Mouse (Mus musculus) layer of hippocampus, postnatal 10 days (tissue): Measurements from ENCODE around the gene Fbxl13. TPM values are rescaled to one million over a fixed set of nuclear protein-coding genes. Genes with fewer than 3 reads are reported as not detected.

Source experiments
- DNase-seq, 2 experiments: peaks; one replicate each; pipeline ENCODE4 v3.0.0; 2021; ENCODE audit warnings: low spot score in 2 of 2
- total RNA-seq, 2 experiments: library from RNA; stranded (reverse); gene quantifications; 2 replicates each; pipeline ENCODE4 v1.2.3; 2021

The Fbxl13 gene
- total RNA-seq, 2 experiments from 2014 or later: 0.36 to 0.78 TPM

- DNase-seq: no peak
Measured at GRCm38 (mm10) chr5:21526835-21527485, 118.5 kb downstream of the Fbxl13 start.

GRCm38 (mm10) chr5:21519166-21519565 lies 126.3 kb downstream of the Fbxl13 start:
- no peak for DNase-seq

- DNase-seq: no peak
Measured at GRCm38 (mm10) chr5:21518207-21518606, 127.2 kb downstream of the Fbxl13 start.

GRCm38 (mm10) chr5:21517562-21517961 lies 127.9 kb downstream of the Fbxl13 start:
- no peak for DNase-seq

GRCm38 (mm10) chr5:21513363-21513762 lies 132.1 kb downstream of the Fbxl13 start:
- DNase-seq: no peak

- DNase-seq: no peak
Measured at GRCm38 (mm10) chr5:21509801-21510200, 135.6 kb downstream of the Fbxl13 start.

GRCm38 (mm10) chr5:21506887-21507286 lies 138.5 kb downstream of the Fbxl13 start:
- no peak for DNase-seq

GRCm38 (mm10) chr5:21505159-21505558 lies 140.3 kb downstream of the Fbxl13 start:
- no peak for DNase-seq

GRCm38 (mm10) chr5:21502936-21503610 lies 142.4 kb downstream of the Fbxl13 start:
- DNase-seq: peak in 1 of 2 experiments; percentile 21

- DNase-seq: no peak
Measured at GRCm38 (mm10) chr5:21500941-21501340, 144.5 kb downstream of the Fbxl13 start.

GRCm38 (mm10) chr5:21500133-21500532 lies 145.3 kb downstream of the Fbxl13 start:
- no peak for DNase-seq

- no peak for DNase-seq
Measured at GRCm38 (mm10) chr5:21498925-21499324, 146.5 kb downstream of the Fbxl13 start.

- no peak for DNase-seq
Measured at GRCm38 (mm10) chr5:21498490-21498889, 146.9 kb downstream of the Fbxl13 start.

GRCm38 (mm10) chr5:21496881-21497280 lies 148.6 kb downstream of the Fbxl13 start:
- no peak for DNase-seq

- DNase-seq: no peak
Measured at GRCm38 (mm10) chr5:21496321-21496720, 149.1 kb downstream of the Fbxl13 start.

GRCm38 (mm10) chr5:21494781-21495180 lies 150.7 kb downstream of the Fbxl13 start:
- no peak for DNase-seq

- DNase-seq: no peak
Measured at GRCm38 (mm10) chr5:21493294-21493999, 152.0 kb downstream of the Fbxl13 start.

- DNase-seq: no peak
Measured at GRCm38 (mm10) chr5:21492213-21492612, 153.2 kb downstream of the Fbxl13 start.

GRCm38 (mm10) chr5:21491469-21491868 lies 154.0 kb downstream of the Fbxl13 start:
- DNase-seq: no peak

- DNase-seq: no peak
Measured at GRCm38 (mm10) chr5:21489135-21489534, 156.3 kb downstream of the Fbxl13 start.

GRCm38 (mm10) chr5:21488506-21488905 lies 156.9 kb downstream of the Fbxl13 start:
- DNase-seq: peak in 1 of 2 experiments; percentile 36

- DNase-seq: peak in 1 of 2 experiments; percentile 41
Measured at GRCm38 (mm10) chr5:21487716-21488115, 157.7 kb downstream of the Fbxl13 start.
